Mouse (Mus musculus): Measurements from ENCODE around the gene Prss53. TPM values are rescaled to one million over a fixed set of nuclear protein-coding genes. Genes with fewer than 3 reads are reported as not detected.

Gene Prss53
- total RNA-seq, 2 experiments from 2014 or later: not detected

Other genes with a start within 250 kb of the Prss53 start
- 50.9 and 81.5 TPM in 2 replicates for gene Bcl7c, start 182.0 kb downstream of the Prss53 start, total RNA-seq (2014; fragmentation: Nextera tagmentation)
- gene Bcl7c, start 182.0 kb downstream of the Prss53 start, total RNA-seq (2017): 39.3 and 57.5 TPM in 2 replicates
- gene Ctf1, start 178.2 kb downstream of the Prss53 start, total RNA-seq (2014; fragmentation: Nextera tagmentation): 0.73 and 1.2 TPM in 2 replicates
- gene Ctf1, start 178.2 kb downstream of the Prss53 start, total RNA-seq (2017): 0.90 and 3.2 TPM in 2 replicates
- not detected in 2 replicates for gene Ctf2, start 158.8 kb downstream of the Prss53 start, total RNA-seq (2014; fragmentation: Nextera tagmentation)
- gene Ctf2, start 158.8 kb downstream of the Prss53 start, total RNA-seq (2017): 0.31 TPM in 1 of 2 replicates, not detected in the other
- 11.1 and 11.7 TPM in 2 replicates for gene Fbxl19, start 146.4 kb downstream of the Prss53 start, total RNA-seq (2014; fragmentation: Nextera tagmentation)
- gene Fbxl19, start 146.4 kb downstream of the Prss53 start, total RNA-seq (2017): 13.8 and 17.7 TPM in 2 replicates
- gene Orai3, start 121.2 kb downstream of the Prss53 start, total RNA-seq (2014; fragmentation: Nextera tagmentation): 36.8 and 41.2 TPM in 2 replicates
- 22.7 and 22.8 TPM in 2 replicates for gene Orai3, start 121.2 kb downstream of the Prss53 start, total RNA-seq (2017)
- 59.6 and 105 TPM in 2 replicates for gene Setd1a, start 114.3 kb downstream of the Prss53 start, total RNA-seq (2014; fragmentation: Nextera tagmentation)
- 11.9 and 12.4 TPM in 2 replicates for gene Setd1a, start 114.3 kb downstream of the Prss53 start, total RNA-seq (2017)
- gene Gm49388, start 105.4 kb downstream of the Prss53 start, total RNA-seq (2014; fragmentation: Nextera tagmentation): not detected in 2 replicates
- 1.2 TPM in 1 of 2 replicates, not detected in the other for gene Gm49388, start 105.4 kb downstream of the Prss53 start, total RNA-seq (2017)
- 27.6 and 29.6 TPM in 2 replicates for gene Hsd3b7, start 90.4 kb downstream of the Prss53 start, total RNA-seq (2014; fragmentation: Nextera tagmentation)
- gene Hsd3b7, start 90.4 kb downstream of the Prss53 start, total RNA-seq (2017): 19.1 and 31.6 TPM in 2 replicates
- 88.9 and 105 TPM in 2 replicates for gene Stx4a, start 66.7 kb downstream of the Prss53 start, total RNA-seq (2014; fragmentation: Nextera tagmentation)
- gene Stx4a, start 66.7 kb downstream of the Prss53 start, total RNA-seq (2017): 37.7 and 38.8 TPM in 2 replicates
- 0.62 and 0.88 TPM in 2 replicates for gene Stx1b, start 66.4 kb downstream of the Prss53 start, total RNA-seq (2014; fragmentation: Nextera tagmentation)
- gene Stx1b, start 66.4 kb downstream of the Prss53 start, total RNA-seq (2017): not detected in 2 replicates
- gene Zfp646, start 14.7 kb downstream of the Prss53 start, total RNA-seq (2014; fragmentation: Nextera tagmentation): 29.2 and 38.4 TPM in 2 replicates
- 35.5 and 40.8 TPM in 2 replicates for gene Zfp646, start 14.7 kb downstream of the Prss53 start, total RNA-seq (2017)
- 7.2 and 15.7 TPM in 2 replicates for gene Zfp668, start 14.1 kb downstream of the Prss53 start, total RNA-seq (2014; fragmentation: Nextera tagmentation)
- 3.9 and 4.9 TPM in 2 replicates for gene Zfp668, start 14.1 kb downstream of the Prss53 start, total RNA-seq (2017)
- not detected in 2 replicates for gene Gm21974, start 4.5 kb upstream of the Prss53 start, total RNA-seq (2014; fragmentation: Nextera tagmentation)
- not detected in 2 replicates for gene Gm21974, start 4.5 kb upstream of the Prss53 start, total RNA-seq (2017)
- 93.1 and 126 TPM in 2 replicates for gene Vkorc1, start 4.6 kb upstream of the Prss53 start, total RNA-seq (2014; fragmentation: Nextera tagmentation)
- 24.9 and 69.4 TPM in 2 replicates for gene Vkorc1, start 4.6 kb upstream of the Prss53 start, total RNA-seq (2017)
- 63.3 and 78.0 TPM in 2 replicates for gene Bckdk, start 13.1 kb upstream of the Prss53 start, total RNA-seq (2014; fragmentation: Nextera tagmentation)
- gene Bckdk, start 13.1 kb upstream of the Prss53 start, total RNA-seq (2017): 38.6 and 50.5 TPM in 2 replicates
- 20.4 and 25.0 TPM in 2 replicates for gene Kat8, start 21.5 kb upstream of the Prss53 start, total RNA-seq (2014; fragmentation: Nextera tagmentation)
- gene Kat8, start 21.5 kb upstream of the Prss53 start, total RNA-seq (2017): 18.1 and 21.0 TPM in 2 replicates
- not detected in 2 replicates for gene Prss8, start 39.1 kb upstream of the Prss53 start, total RNA-seq (2014; fragmentation: Nextera tagmentation)
- 0.52 TPM in 1 of 2 replicates, not detected in the other for gene Prss8, start 39.1 kb upstream of the Prss53 start, total RNA-seq (2017)
- 0.92 and 7.3 TPM in 2 replicates for gene Prss36, start 55.8 kb upstream of the Prss53 start, total RNA-seq (2014; fragmentation: Nextera tagmentation)
- gene Prss36, start 55.8 kb upstream of the Prss53 start, total RNA-seq (2017): 0.90 and 3.3 TPM in 2 replicates
- gene Fus, start 76.5 kb upstream of the Prss53 start, total RNA-seq (2014; fragmentation: Nextera tagmentation): 319 and 323 TPM in 2 replicates
- gene Fus, start 76.5 kb upstream of the Prss53 start, total RNA-seq (2017): 60.8 and 62.2 TPM in 2 replicates
- 115 and 175 TPM in 2 replicates for gene Pycard, start 102.9 kb upstream of the Prss53 start, total RNA-seq (2014; fragmentation: Nextera tagmentation)
- gene Pycard, start 102.9 kb upstream of the Prss53 start, total RNA-seq (2017): 62.6 and 101 TPM in 2 replicates
- not detected in 2 replicates for gene Trim72, start 113.0 kb upstream of the Prss53 start, total RNA-seq (2014; fragmentation: Nextera tagmentation)
- gene Trim72, start 113.0 kb upstream of the Prss53 start, total RNA-seq (2017): not detected in 2 replicates
- gene Itgam, start 171.7 kb upstream of the Prss53 start, total RNA-seq (2014; fragmentation: Nextera tagmentation): 12.5 and 17.5 TPM in 2 replicates
- gene Itgam, start 171.7 kb upstream of the Prss53 start, total RNA-seq (2017): 21.6 and 23.7 TPM in 2 replicates
- gene Gm49368, start 171.7 kb upstream of the Prss53 start, total RNA-seq (2014; fragmentation: Nextera tagmentation): not detected in 2 replicates
- 0.09 TPM in 1 of 2 replicates, not detected in the other for gene Gm49368, start 171.7 kb upstream of the Prss53 start, total RNA-seq (2017)
- 0.54 and 2.4 TPM in 2 replicates for gene Itgax, start 238.6 kb upstream of the Prss53 start, total RNA-seq (2014; fragmentation: Nextera tagmentation)
- gene Itgax, start 238.6 kb upstream of the Prss53 start, total RNA-seq (2017): 1.9 and 2.4 TPM in 2 replicates

Data from granulocyte monocyte progenitor cell, adult 5-6 weeks (primary cell).